Mouse (Mus musculus): ENCODE data around the gene Tnfsf10. TPM values are rescaled to one million over a fixed set of nuclear protein-coding genes. Genes with fewer than 3 reads are reported as not detected.
"Not testable (repeated sequence)": the region's sequence is repeated elsewhere in the genome, so short reads cannot be mapped to it uniquely, and the experiment has no call there.

Tnfsf10 gene
- 0.10 and 0.14 TPM in 2 replicates for polyA plus RNA-seq (2015; fragmentation: Nextera tagmentation; extraction: Ambion mirVana)

DNA sequence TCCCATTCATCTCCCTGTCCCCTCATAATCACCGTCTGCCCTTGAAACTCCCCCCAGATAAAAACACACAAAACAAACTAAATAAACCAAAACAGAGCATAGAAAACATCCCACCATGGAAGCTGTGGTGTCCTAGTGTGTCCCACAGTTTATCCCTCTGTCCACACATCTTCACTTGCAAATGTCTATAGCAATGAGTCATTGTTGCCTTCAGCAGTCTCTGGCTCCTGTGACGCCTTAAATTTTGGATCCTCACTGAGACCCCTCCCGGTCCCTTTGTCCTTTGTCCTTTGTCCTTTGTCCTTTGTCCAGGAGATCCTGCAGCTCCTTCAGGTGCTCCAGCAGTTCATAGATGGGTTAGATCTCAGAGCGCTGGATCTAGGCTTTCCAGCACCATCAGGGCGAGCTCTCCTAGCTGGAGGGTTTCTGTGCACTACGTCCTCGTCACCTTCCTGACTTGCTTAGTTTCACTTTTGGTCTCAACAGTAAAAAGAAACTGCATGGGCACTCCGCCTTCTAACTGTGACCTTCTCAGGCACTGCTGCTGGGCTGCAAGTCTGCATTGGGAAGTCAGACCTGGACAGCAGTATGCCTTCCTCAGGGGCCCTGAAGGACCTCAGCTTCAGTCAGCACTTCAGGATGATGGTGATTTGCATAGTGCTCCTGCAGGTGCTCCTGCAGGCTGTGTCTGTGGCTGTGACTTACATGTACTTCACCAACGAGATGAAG is at the start of gene Tnfsf10:
Gene Tnfsf10, plus strand, starts transcription at position 470 of the 729 bp plus-strand sequence.
- ATAC-seq: no peak
- no peaks in the 10 kb centered on the region for H3K36me3 ChIP-seq (ENCODE audit: control insufficient read depth, insufficient read depth, low read length)
- 73% methylated on average over 9 of the region's 9 CpGs for WGBS

DNA sequence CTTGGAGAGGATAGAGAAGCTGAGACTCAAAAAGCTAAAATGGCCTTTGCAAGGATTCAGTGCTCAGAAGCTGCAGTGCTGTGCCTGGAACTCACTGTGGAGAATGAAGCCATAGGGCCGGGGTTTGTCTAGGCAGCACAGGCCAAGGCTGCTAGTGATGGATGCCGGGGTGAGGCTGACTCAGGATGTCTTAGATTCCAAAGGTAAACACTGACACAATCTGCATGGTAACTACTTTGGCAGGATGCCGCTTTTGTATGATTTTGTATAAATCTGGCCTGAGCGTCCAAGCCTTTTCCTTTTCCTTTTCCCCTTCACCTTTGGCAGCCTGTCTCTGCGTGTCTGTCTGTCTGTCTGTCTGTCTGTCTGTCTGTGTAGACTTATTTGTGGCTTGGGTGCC is 49.5 kb upstream of the Tnfsf10 start:
- Histone ChIP-seq H3K4me1 (ENCODE audit: control insufficient read depth, insufficient read depth, low read length) (no peaks in the 10 kb centered on the region), H3K27ac (ENCODE audit: low read length) (no peak overlapping the region), H3K36me3 (ENCODE audit: control insufficient read depth, insufficient read depth, low read length) (no peaks in the 10 kb centered on the region), H3K9me3 (replicated peaks; ENCODE audit: control insufficient read depth, low read length, poor library complexity, severe bottlenecking) (no peaks in the 10 kb centered on the region), H3K9ac (ENCODE audit: low read depth, low read length) (no peak overlapping the region), H3K27me3 (ENCODE audit: control insufficient read depth, insufficient read depth, low read depth, low read length) (no peaks in the 10 kb centered on the region), H3K4me3 (ENCODE audit: low read depth, low read length) (no peak overlapping the region), H3K4me2 (ENCODE audit: low read length) (no peak overlapping the region)
- ATAC-seq: no peak
- 89% methylated on average over 5 of the region's 5 CpGs for WGBS

More for the DNA sequence above, at the start of gene Tnfsf10:
- Histone ChIP-seq H3K4me2 (ENCODE audit: low read length) (no peak within 1 kb of the TSS), H3K9ac (ENCODE audit: low read depth, low read length) (no peak within 1 kb of the TSS), H3K27ac (ENCODE audit: low read length) (no peak within 1 kb of the TSS), H3K27me3 (ENCODE audit: control insufficient read depth, insufficient read depth, low read depth, low read length) (no peaks in the 10 kb centered on the region), H3K9me3 (replicated peaks; ENCODE audit: control insufficient read depth, low read length, poor library complexity, severe bottlenecking) (no peaks in the 10 kb centered on the region), H3K4me3 (ENCODE audit: low read depth, low read length) (no peak within 1 kb of the TSS), H3K4me1 (ENCODE audit: control insufficient read depth, insufficient read depth, low read length) (no peaks in the 10 kb centered on the region)

GRCm38 (mm10) chr3:27267887-27268286 is 48.9 kb upstream of the Tnfsf10 start:
- 75% methylated on average over 4 of the region's 4 CpGs for WGBS
- no peak for ATAC-seq
- H3K27me3 ChIP-seq (ENCODE audit: control insufficient read depth, insufficient read depth, low read depth, low read length): no peaks in the 10 kb centered on the region
- H3K27ac ChIP-seq (ENCODE audit: low read length): no peak overlapping the region
- H3K9me3 ChIP-seq (replicated peaks; ENCODE audit: control insufficient read depth, low read length, poor library complexity, severe bottlenecking): no peaks in the 10 kb centered on the region
- H3K4me1 ChIP-seq (ENCODE audit: control insufficient read depth, insufficient read depth, low read length): no peaks in the 10 kb centered on the region
- H3K9ac ChIP-seq (ENCODE audit: low read depth, low read length): no peak overlapping the region
- no peaks in the 10 kb centered on the region for H3K36me3 ChIP-seq (ENCODE audit: control insufficient read depth, insufficient read depth, low read length)
- H3K4me3 ChIP-seq (ENCODE audit: low read depth, low read length): no peak overlapping the region
- no peak overlapping the region for H3K4me2 ChIP-seq (ENCODE audit: low read length)

DNA sequence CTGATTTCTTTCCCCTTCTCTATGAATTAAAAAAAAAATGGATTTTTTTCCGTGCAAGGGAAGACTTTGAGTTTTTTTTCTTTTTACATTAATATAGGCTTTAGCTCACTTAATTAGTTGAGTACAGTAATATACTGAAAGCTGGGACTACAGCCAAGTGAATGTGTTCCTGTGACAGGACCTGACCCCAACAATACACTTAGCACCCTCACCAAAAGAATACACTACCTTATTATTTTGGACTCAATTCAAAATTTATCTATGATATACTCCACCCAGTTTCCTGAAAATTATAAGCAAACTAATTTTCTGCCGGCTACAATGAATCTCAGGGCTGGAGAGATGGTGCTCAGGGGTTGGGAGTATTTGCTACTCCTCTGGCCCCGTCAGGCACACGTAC is 47.7 kb upstream of the Tnfsf10 start:
- Histone ChIP-seq H3K27me3 (ENCODE audit: control insufficient read depth, insufficient read depth, low read depth, low read length) (no peaks in the 10 kb centered on the region), H3K4me1 (ENCODE audit: control insufficient read depth, insufficient read depth, low read length) (no peaks in the 10 kb centered on the region), H3K27ac (ENCODE audit: low read length) (no peak overlapping the region), H3K9ac (ENCODE audit: low read depth, low read length) (no peak overlapping the region), H3K4me3 (ENCODE audit: low read depth, low read length) (no peak overlapping the region), H3K36me3 (ENCODE audit: control insufficient read depth, insufficient read depth, low read length) (no peaks in the 10 kb centered on the region), H3K4me2 (ENCODE audit: low read length) (no peak overlapping the region), H3K9me3 (replicated peaks; ENCODE audit: control insufficient read depth, low read length, poor library complexity, severe bottlenecking) (no peaks in the 10 kb centered on the region)
- 75% methylated on average over 4 of the region's 4 CpGs for WGBS
- no peak for ATAC-seq

DNA sequence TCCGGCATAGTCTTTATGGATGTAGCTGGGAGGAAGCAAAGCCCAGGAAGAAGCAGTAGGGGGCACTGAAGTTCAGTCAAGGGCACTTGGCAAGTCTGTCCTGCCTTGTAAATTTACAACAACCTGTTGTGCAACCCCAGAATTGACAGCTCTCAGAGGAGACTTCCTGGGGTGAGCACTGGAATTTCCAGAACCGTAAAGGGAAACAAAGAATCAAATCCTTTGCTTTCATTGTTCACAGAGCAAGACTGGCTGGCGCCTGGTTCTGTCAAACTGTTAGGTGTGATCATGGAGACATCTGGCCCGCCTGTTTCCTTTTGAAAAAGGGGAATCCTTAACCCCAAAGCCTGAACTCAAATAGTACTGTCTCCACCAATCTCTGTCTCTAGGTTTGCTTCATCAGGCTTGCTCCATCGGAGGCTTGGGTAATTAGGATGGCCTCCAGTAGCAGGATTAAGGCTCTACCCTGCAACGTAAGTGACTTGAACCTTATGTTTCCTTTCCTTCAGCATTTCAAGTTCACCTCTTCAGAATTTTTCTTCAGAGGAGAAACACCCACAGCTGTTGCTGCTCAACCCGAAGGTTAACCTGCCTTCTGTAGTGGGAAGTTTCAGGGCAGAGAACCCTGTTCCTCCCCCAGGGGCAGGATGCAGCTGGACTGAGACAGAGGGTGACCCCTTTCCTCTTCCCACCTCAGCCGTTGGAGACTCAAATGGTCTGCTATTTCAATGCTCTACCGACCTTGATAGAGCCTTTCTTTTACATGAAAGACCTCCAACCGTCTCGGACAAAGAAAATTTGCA is 46.5 kb upstream of the Tnfsf10 start:
- no peak overlapping the region for H3K4me3 ChIP-seq (ENCODE audit: low read depth, low read length)
- H3K9ac ChIP-seq (ENCODE audit: low read depth, low read length): no peak overlapping the region
- no peaks in the 10 kb centered on the region for H3K4me1 ChIP-seq (ENCODE audit: control insufficient read depth, insufficient read depth, low read length)
- no peaks in the 10 kb centered on the region for H3K27me3 ChIP-seq (ENCODE audit: control insufficient read depth, insufficient read depth, low read depth, low read length)
- H3K9me3 ChIP-seq (replicated peaks; ENCODE audit: control insufficient read depth, low read length, poor library complexity, severe bottlenecking): no peaks in the 10 kb centered on the region
- no peak overlapping the region for H3K4me2 ChIP-seq (ENCODE audit: low read length)
- no peaks in the 10 kb centered on the region for H3K36me3 ChIP-seq (ENCODE audit: control insufficient read depth, insufficient read depth, low read length)
- WGBS: 34% methylated on average over 11 of the region's 11 CpGs
- H3K27ac ChIP-seq (ENCODE audit: low read length): no peak overlapping the region
- ATAC-seq: no peak

DNA sequence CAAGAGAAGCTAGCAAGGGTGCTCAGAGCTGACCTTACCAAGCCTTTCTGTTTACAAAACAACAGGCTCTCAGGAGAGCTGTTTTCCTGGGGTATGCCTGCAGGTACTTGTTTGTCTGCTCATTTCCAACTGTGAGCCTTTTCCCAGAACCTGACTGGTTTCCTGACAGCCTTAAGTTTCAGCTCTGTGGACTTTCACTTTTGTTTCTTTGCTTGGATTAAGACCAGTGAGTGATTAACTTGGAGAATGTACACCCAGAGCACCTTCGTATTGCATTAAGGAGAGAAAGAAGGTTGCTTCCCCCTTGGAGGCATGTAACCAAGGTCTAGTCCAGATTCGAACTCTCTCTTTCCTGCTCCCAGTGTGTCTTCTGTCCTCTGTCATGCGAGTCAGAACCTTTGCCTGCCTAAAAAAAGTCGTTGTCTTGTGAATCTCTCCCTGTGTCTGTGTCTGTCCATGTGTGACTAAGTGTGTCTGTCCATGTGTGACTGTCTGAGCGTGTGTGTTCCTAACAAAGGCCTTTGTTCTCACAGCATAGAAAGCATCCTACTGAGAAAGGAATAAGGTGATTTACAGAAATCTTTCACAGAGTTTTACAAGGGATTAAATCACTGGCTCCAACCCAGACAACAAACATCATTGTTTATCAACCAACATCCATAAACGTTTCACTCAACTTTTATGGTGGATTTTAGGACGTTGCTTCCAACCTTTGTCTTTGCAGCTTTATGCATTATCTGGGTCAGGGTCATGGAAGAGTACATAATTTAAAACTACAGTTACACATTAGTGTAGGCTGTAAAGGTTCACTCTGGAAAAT is 43.7 kb upstream of the Tnfsf10 start:
- no peak for ATAC-seq
- Histone ChIP-seq H3K9ac (ENCODE audit: low read depth, low read length) (no peak overlapping the region), H3K27ac (ENCODE audit: low read length) (no peak overlapping the region), H3K9me3 (replicated peaks; ENCODE audit: control insufficient read depth, low read length, poor library complexity, severe bottlenecking) (no peaks in the 10 kb centered on the region), H3K36me3 (ENCODE audit: control insufficient read depth, insufficient read depth, low read length) (no peaks in the 10 kb centered on the region), H3K27me3 (ENCODE audit: control insufficient read depth, insufficient read depth, low read depth, low read length) (no peaks in the 10 kb centered on the region), H3K4me3 (ENCODE audit: low read depth, low read length) (no peak overlapping the region), H3K4me1 (ENCODE audit: control insufficient read depth, insufficient read depth, low read length) (no peaks in the 10 kb centered on the region), H3K4me2 (ENCODE audit: low read length) (no peak overlapping the region)
- 13% methylated on average over 7 of the region's 7 CpGs for WGBS

DNA sequence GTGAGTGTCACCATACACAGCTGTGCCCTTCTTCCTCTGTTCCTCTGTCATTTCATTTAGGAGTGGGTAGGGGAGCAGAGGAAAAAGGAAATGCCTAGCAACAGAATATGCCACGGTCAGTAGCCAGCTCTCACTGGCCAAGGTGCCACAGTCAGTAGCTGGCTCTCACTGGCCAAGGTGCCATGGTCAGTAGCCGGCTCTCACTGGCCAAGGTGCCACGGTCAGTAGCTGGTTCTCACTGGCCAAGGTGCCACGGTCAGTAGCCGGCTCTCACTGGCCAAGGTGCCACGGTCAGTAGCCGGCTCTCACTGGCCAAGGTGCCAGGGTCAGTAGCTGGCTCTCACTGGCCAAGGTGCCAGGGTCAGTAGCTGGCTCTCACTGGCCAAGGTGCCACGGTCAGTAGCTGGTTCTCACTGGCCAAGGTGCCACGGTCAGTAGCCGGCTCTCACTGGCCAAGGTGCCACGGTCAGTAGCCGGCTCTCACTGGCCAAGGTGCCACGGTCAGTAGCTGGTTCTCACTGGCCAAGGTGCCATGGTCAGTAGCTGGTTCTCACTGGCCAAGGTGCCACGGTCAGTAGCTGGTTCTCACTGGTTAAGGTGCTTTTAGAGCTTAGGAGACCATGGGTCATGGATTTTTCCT is 37.4 kb upstream of the Tnfsf10 start:
- H3K4me1 ChIP-seq (ENCODE audit: control insufficient read depth, insufficient read depth, low read length): peaks cover 13% of the 10 kb centered on the region; the same call in 1 of the 2 replicates
- not testable (repeated sequence) for ATAC-seq; H3K36me3 ChIP-seq (ENCODE audit: control insufficient read depth, insufficient read depth, low read length); H3K4me3 ChIP-seq (ENCODE audit: low read depth, low read length); H3K4me2 ChIP-seq (ENCODE audit: low read length); H3K27me3 ChIP-seq (ENCODE audit: control insufficient read depth, insufficient read depth, low read depth, low read length); H3K9me3 ChIP-seq (replicated peaks; ENCODE audit: control insufficient read depth, low read length, poor library complexity, severe bottlenecking); H3K9ac ChIP-seq (ENCODE audit: low read depth, low read length); H3K27ac ChIP-seq (ENCODE audit: low read length)
- WGBS: 97% methylated on average over 14 of the region's 14 CpGs

DNA sequence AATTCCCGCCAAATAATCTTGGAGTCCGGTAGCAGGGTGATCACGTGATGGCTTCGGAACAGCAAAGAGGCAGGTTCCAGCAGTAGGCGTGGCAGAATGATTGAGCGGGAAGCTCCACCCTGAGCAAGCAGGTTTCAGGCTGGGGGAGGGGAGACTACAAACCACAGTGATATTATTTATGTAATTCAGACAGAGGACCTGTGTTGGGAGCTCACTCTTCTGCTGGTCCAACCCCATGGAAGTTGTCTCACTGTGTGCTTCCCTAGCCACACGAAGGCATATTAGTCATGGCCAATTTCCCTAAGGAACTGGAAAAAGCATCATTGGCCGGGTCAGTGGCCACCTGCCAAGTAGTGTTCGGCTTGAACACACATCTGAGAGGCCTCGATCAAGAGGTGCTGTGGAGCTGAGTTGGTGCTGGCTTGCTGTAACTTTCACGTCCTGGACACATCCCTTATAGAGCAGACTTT is 36.5 kb upstream of the Tnfsf10 start:
- 57% methylated on average over 11 of the region's 11 CpGs for WGBS
- ATAC-seq: no peak

More for the DNA sequence above, 36.5 kb upstream of the Tnfsf10 start:
- no peaks in the 10 kb centered on the region for H3K27me3 ChIP-seq (ENCODE audit: control insufficient read depth, insufficient read depth, low read depth, low read length)
- no peak overlapping the region for H3K4me2 ChIP-seq (ENCODE audit: low read length)
- H3K4me1 ChIP-seq (ENCODE audit: control insufficient read depth, insufficient read depth, low read length): peaks cover 13% of the 10 kb centered on the region; the same call in 1 of the 2 replicates
- no peaks in the 10 kb centered on the region for H3K36me3 ChIP-seq (ENCODE audit: control insufficient read depth, insufficient read depth, low read length)
- no peaks in the 10 kb centered on the region for H3K9me3 ChIP-seq (replicated peaks; ENCODE audit: control insufficient read depth, low read length, poor library complexity, severe bottlenecking)
- H3K27ac ChIP-seq (ENCODE audit: low read length): no peak overlapping the region
- H3K4me3 ChIP-seq (ENCODE audit: low read depth, low read length): no peak overlapping the region
- no peak overlapping the region for H3K9ac ChIP-seq (ENCODE audit: low read depth, low read length)

Measured in midbrain, embryonic 16.5 days (tissue).